Mouse (Mus musculus) heart, postnatal 0 days (tissue): Measurements from ENCODE around the gene Ndufs8.

Source experiments
- CTCF ChIP-seq: IDR thresholded peaks from 2 replicates; pipeline ENCODE4 v1.5.1; 2016; ENCODE audit warnings: antibody characterized with exemption, control low read depth, low read depth
- EP300 ChIP-seq: IDR thresholded peaks from 2 replicates; pipeline ENCODE4 v1.6.1; 2016; ENCODE audit warnings: antibody characterized with exemption, low read depth

DNA sequence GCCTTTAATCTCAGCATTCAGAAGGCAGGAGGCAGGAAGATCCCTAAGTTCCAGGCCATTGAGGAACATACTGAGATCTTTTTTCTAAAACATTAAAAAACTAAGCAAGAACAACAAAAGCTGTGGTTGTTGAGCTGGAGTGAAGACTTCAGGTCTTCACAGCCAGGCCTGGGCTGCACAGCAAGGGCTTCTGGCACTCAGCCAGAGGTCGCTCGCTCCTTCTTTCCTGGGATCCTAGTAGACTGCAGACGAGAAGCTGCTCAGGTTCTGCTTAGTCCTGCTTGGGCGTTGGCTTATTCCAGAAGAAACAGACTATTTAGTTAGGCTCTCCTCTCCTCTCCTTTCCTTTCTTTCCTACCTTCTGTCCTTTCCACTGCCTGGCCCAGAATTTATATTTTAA lies 40.2 kb downstream of the Ndufs8 start:
- TF ChIP-seq CTCF (no peak), EP300 (no peak)
